Mouse (Mus musculus) neutrophil, adult 65 days (primary cell): Measurements from ENCODE around the gene Plekho2. TPM values are rescaled to one million over a fixed set of nuclear protein-coding genes. Genes with fewer than 3 reads are reported as not detected.

Experiments used
- total RNA-seq: library from RNA; stranded (reverse); gene quantifications from 2 replicates; pipeline ENCODE4 v1.2.4, GENCODE M21; 2023

Gene Plekho2
- total RNA-seq, result 205 and 249 TPM in 2 replicates

GRCm38 (mm10) chr9:65579781-65580371, at the start of gene Plekho2:
Gene Plekho2, minus strand, starts transcription at chr9:65580040.

GRCm38 (mm10) chr9:65629025-65629766, 49.4 kb upstream of the Plekho2 start, which contains the start of gene Rbpms2:
Gene Rbpms2, plus strand, starts transcription at chr9:65629648.

GRCm38 (mm10) chr9:65586406-65587269, 6.8 kb upstream of the Plekho2 start, which contains the start of gene Pif1:
Gene Pif1, plus strand, starts transcription at chr9:65587160.

GRCm38 (mm10) chr9:65519807-65520504, 59.9 kb downstream of the Plekho2 start, which contains the start of gene Ankdd1a:
Gene Ankdd1a, minus strand, starts transcription at chr9:65520193.

Other genes starting within 250 kb of the Plekho2 start
- gene Pdcd7, start 233.9 kb downstream of the Plekho2 start, total RNA-seq, result 10.3 and 11.4 TPM in 2 replicates
- not detected in 2 replicates for gene Ubap1l, start 219.0 kb downstream of the Plekho2 start, total RNA-seq
- not detected in 2 replicates for gene Kbtbd13, start 188.4 kb downstream of the Plekho2 start, total RNA-seq
- gene Rasl12, start 181.5 kb downstream of the Plekho2 start, total RNA-seq, result not detected in 2 replicates
- not detected in 2 replicates for gene Slc51b, start 157.1 kb downstream of the Plekho2 start, total RNA-seq
- 4.2 and 4.6 TPM in 2 replicates for gene Mtfmt, start 144.3 kb downstream of the Plekho2 start, total RNA-seq
- gene Spg21, start 119.1 kb downstream of the Plekho2 start, total RNA-seq, result 63.9 and 70.8 TPM in 2 replicates
- gene Ankdd1a, start 59.8 kb downstream of the Plekho2 start, total RNA-seq, result 1.7 and 3.1 TPM in 2 replicates
- gene Pif1, start 7.1 kb upstream of the Plekho2 start, total RNA-seq, result 8.9 and 10.4 TPM in 2 replicates
- 0.32 and 1.2 TPM in 2 replicates for gene Rbpms2, start 49.6 kb upstream of the Plekho2 start, total RNA-seq
- 71.0 and 75.2 TPM in 2 replicates for gene Oaz2, start 88.0 kb upstream of the Plekho2 start, total RNA-seq
- gene Zfp609, start 247.5 kb upstream of the Plekho2 start, total RNA-seq, result 22.7 and 24.6 TPM in 2 replicates